Mouse (Mus musculus) forebrain, postnatal 0 days (tissue): ENCODE data around the gene Dock10. TPM values are rescaled to one million over a fixed set of nuclear protein-coding genes. Genes with fewer than 3 reads are reported as not detected.

ENCODE experiments used
- ATAC-seq: fragments of 200-750 bp; cut with Nextera tagmentation; 2 replicates; pipeline ENCODE4 v1.8.0; 2017; ENCODE audit warnings: mild to moderate bottlenecking, moderate library complexity
- DNase-seq: peaks from one replicate; pipeline ENCODE4 v3.0.0-alpha.2; 2015
- H3K27ac ChIP-seq: fragments of 300-500 bp; sonication (generic); 2 replicates; pipeline ENCODE4 v1.5.1; 2014; ENCODE audit warnings: low read depth, mild to moderate bottlenecking, antibody characterized with exemption, low read length, moderate library complexity, mixed read lengths
- H3K27me3 ChIP-seq: fragments of 300-500 bp; sonication (generic); 2 replicates; pipeline ENCODE4 v1.6.1; 2014; ENCODE audit warnings: mild to moderate bottlenecking, low read length, mixed read lengths; ENCODE audit not compliant: insufficient read depth
- H3K36me3 ChIP-seq: fragments of 300-500 bp; sonication (generic); 2 replicates; pipeline ENCODE4 v1.6.1; 2014; ENCODE audit warnings: mild to moderate bottlenecking, moderate library complexity; ENCODE audit not compliant: insufficient read depth
- H3K4me1 ChIP-seq: fragments of 300-500 bp; sonication (generic); 2 replicates; pipeline ENCODE4 v1.6.1; 2014; ENCODE audit warnings: antibody characterized with exemption; ENCODE audit not compliant: insufficient read depth
- H3K4me2 ChIP-seq: fragments of 300-500 bp; sonication (generic); 2 replicates; pipeline ENCODE4 v1.6.1; 2014; ENCODE audit warnings: low read depth, mild to moderate bottlenecking, moderate library complexity
- H3K4me3 ChIP-seq: fragments of 300-500 bp; sonication (generic); 2 replicates; pipeline ENCODE4 v1.5.1; 2014; ENCODE audit warnings: low read depth, low read length, mixed read lengths
- H3K9ac ChIP-seq: fragments of 300-500 bp; sonication (generic); 2 replicates; pipeline ENCODE4 v1.6.1; 2014; ENCODE audit warnings: mild to moderate bottlenecking
- H3K9me3 ChIP-seq: fragments of 300-500 bp; sonication (generic); 2 replicates; pipeline ENCODE4 v1.6.1; 2016; ENCODE audit warnings: low read length
- CTCF ChIP-seq: sonication (generic); IDR thresholded peaks from 2 replicates; pipeline ENCODE4 v1.5.1; 2016; ENCODE audit warnings: antibody characterized with exemption, control low read depth, low read depth
- WGBS: fragments of 180-500 bp; shearing (Covaris S2); extraction: QIAGEN DNeasy Blood & Tissue Kit; methylation state at CpG from one replicate; pipeline ENCODE4 v1.1.7; 2014; 5-methylcytosine and 5-hydroxymethylcytosine counted together
- polyA plus RNA-seq: library from polyadenylated mRNA; unstranded; fragments of >200 nt; fragmentation: Nextera tagmentation; extraction: Ambion mirVana; gene quantifications from 2 replicates; pipeline ENCODE4 v1.2.1, GENCODE M21; 2015
- total RNA-seq: library from RNA; depleted of rRNA; stranded (reverse); fragments of >200 nt; gene quantifications from 2 replicates; pipeline ENCODE4 v1.2.3, GENCODE M21; 2014

Gene Dock10
- total and polyA plus RNA-seq, 2 experiments from 2014 or later = 2.3 to 14.0 TPM

- Histone ChIP-seq H3K9me3 (no peaks in the 10 kb centered on the region), H3K27ac (no peak overlapping the region), H3K4me1 (no peaks in the 10 kb centered on the region), H3K36me3 (no peaks in the 10 kb centered on the region), H3K9ac (no peak overlapping the region), H3K27me3 (no peaks in the 10 kb centered on the region), H3K4me2 (no peak overlapping the region), H3K4me3 (no peak overlapping the region)
- no peak for ATAC-seq
- no peak for DNase-seq
- 88% methylated on average over 4 of the region's 4 CpGs for WGBS
- TF ChIP-seq CTCF = no peak
Measured at GRCm38 (mm10) chr1:80643866-80644451, 114.4 kb downstream of the Dock10 start.

- no peak overlapping the region for H3K27ac ChIP-seq
- 83% methylated on average over 3 of the region's 3 CpGs for WGBS
- H3K27me3 ChIP-seq = no peaks in the 10 kb centered on the region
- H3K4me2 ChIP-seq = no peak overlapping the region
- no peak overlapping the region for H3K4me3 ChIP-seq
- no peak for TF ChIP-seq CTCF
- no peaks in the 10 kb centered on the region for H3K9me3 ChIP-seq
- no peak overlapping the region for H3K9ac ChIP-seq
- ATAC-seq = no peak
- H3K4me1 ChIP-seq = no peaks in the 10 kb centered on the region
- DNase-seq = no peak
- no peaks in the 10 kb centered on the region for H3K36me3 ChIP-seq
Measured at GRCm38 (mm10) chr1:80641832-80642231, 116.5 kb downstream of the Dock10 start.

- Histone ChIP-seq H3K36me3 (no peaks in the 10 kb centered on the region), H3K4me1 (no peaks in the 10 kb centered on the region), H3K27ac (no peak overlapping the region), H3K4me2 (no peak overlapping the region), H3K9ac (no peak overlapping the region), H3K4me3 (no peak overlapping the region), H3K27me3 (no peaks in the 10 kb centered on the region), H3K9me3 (no peaks in the 10 kb centered on the region)
- no peak for TF ChIP-seq CTCF
- no peak for DNase-seq
- ATAC-seq = no peak
- 86% methylated on average over 1 of the region's 1 CpGs for WGBS
Measured at GRCm38 (mm10) chr1:80641288-80641687, 117.0 kb downstream of the Dock10 start.

GRCm38 (mm10) chr1:80639553-80639952 is 118.8 kb downstream of the Dock10 start:
- Histone ChIP-seq H3K4me3 (no peak overlapping the region), H3K4me2 (no peak overlapping the region), H3K9me3 (no peaks in the 10 kb centered on the region), H3K4me1 (no peaks in the 10 kb centered on the region), H3K27ac (no peak overlapping the region), H3K36me3 (no peaks in the 10 kb centered on the region), H3K27me3 (no peaks in the 10 kb centered on the region), H3K9ac (no peak overlapping the region)
- 88% methylated on average over 1 of the region's 1 CpGs for whole genome bisulfite sequencing
- ATAC-seq (no peak), DNase-seq (no peak)
- TF ChIP-seq CTCF = no peak

GRCm38 (mm10) chr1:80637214-80637705 is 121.1 kb downstream of the Dock10 start:
- Histone ChIP-seq H3K9me3 (no peaks in the 10 kb centered on the region), H3K4me2 (no peak overlapping the region), H3K27ac (no peak overlapping the region), H3K4me3 (no peak overlapping the region), H3K27me3 (no peaks in the 10 kb centered on the region), H3K9ac (no peak overlapping the region), H3K4me1 (no peaks in the 10 kb centered on the region), H3K36me3 (no peaks in the 10 kb centered on the region)
- peak; percentile 18 for DNase-seq
- no peak for TF ChIP-seq CTCF
- peak; percentile 77 for ATAC-seq
- whole genome bisulfite sequencing = 65% methylated on average over 4 of the region's 4 CpGs

- no peak overlapping the region for H3K4me2 ChIP-seq
- no peak overlapping the region for H3K27ac ChIP-seq
- no peaks in the 10 kb centered on the region for H3K36me3 ChIP-seq
- ATAC-seq = no peak
- H3K27me3 ChIP-seq = no peaks in the 10 kb centered on the region
- H3K9me3 ChIP-seq = no peaks in the 10 kb centered on the region
- TF ChIP-seq CTCF = no peak
- no peak overlapping the region for H3K4me3 ChIP-seq
- 0 out of 2 replicates have a peak, but pooled peaks cover 1% of the 10 kb centered on the region for H3K4me1 ChIP-seq
- WGBS = 95% methylated on average over 4 of the region's 4 CpGs
- DNase-seq = no peak
- no peak overlapping the region for H3K9ac ChIP-seq
Measured at GRCm38 (mm10) chr1:80635825-80636224, 122.5 kb downstream of the Dock10 start.

- no peak for TF ChIP-seq CTCF
- Histone ChIP-seq H3K4me3 (no peak overlapping the region), H3K9ac (no peak overlapping the region), H3K9me3 (no peaks in the 10 kb centered on the region), H3K4me2 (no peak overlapping the region), H3K27ac (no peak overlapping the region), H3K36me3 (no peaks in the 10 kb centered on the region), H3K4me1 (peaks cover 7% of the 10 kb centered on the region; the same call in 1 of the 2 replicates), H3K27me3 (no peaks in the 10 kb centered on the region)
- 91% methylated on average over 4 of the region's 4 CpGs for WGBS
- no peak for DNase-seq
- ATAC-seq = no peak
Measured at GRCm38 (mm10) chr1:80633536-80633935, 124.8 kb downstream of the Dock10 start.
